Mouse (Mus musculus) heart, embryonic 13.5 days (tissue): ENCODE measurements at regions not wholly inside any gene's neighbourhood (a gene's known extent, or its start where the extent isn't known, plus 50 kb on each side); places are given as distances from the start of the nearest gene placed in this dataset.

Experiments used
- ATAC-seq: fragments of 200-750 bp; cut with Nextera tagmentation; 2 replicates; pipeline ENCODE4 v1.8.0; 2017; ENCODE audit warnings: moderate TSS enrichment; ENCODE audit not compliant: insufficient number of reproducible peaks, low FRiP score, low TSS enrichment; ENCODE audit errors: extremely low read depth
- H3K27ac ChIP-seq: fragments of 300-500 bp; sonication (generic); replicated peaks from 2 replicates; pipeline ENCODE4 v1.5.1; 2015; ENCODE audit warnings: moderate library complexity, mild to moderate bottlenecking, inconsistent platforms
- H3K27me3 ChIP-seq: fragments of 300-500 bp; sonication (generic); replicated peaks from 2 replicates; pipeline ENCODE4 v1.6.1; 2015; ENCODE audit warnings: mild to moderate bottlenecking, inconsistent platforms
- H3K36me3 ChIP-seq: fragments of 300-500 bp; sonication (generic); 2 replicates; pipeline ENCODE4 v1.6.1; 2015; ENCODE audit warnings: mild to moderate bottlenecking, inconsistent platforms
- H3K4me1 ChIP-seq: fragments of 300-500 bp; sonication (generic); 2 replicates; pipeline ENCODE4 v1.6.1; 2015; ENCODE audit warnings: inconsistent platforms
- H3K4me2 ChIP-seq: fragments of 300-500 bp; sonication (generic); 2 replicates; pipeline ENCODE4 v1.6.1; 2015; ENCODE audit warnings: inconsistent platforms, mild to moderate bottlenecking, moderate library complexity
- H3K4me3 ChIP-seq: fragments of 300-500 bp; sonication (generic); 2 replicates; pipeline ENCODE4 v1.5.1; 2015; ENCODE audit warnings: moderate library complexity, mild to moderate bottlenecking, inconsistent platforms
- H3K9ac ChIP-seq: fragments of 300-500 bp; sonication (generic); 2 replicates; pipeline ENCODE4 v1.6.1; 2015; ENCODE audit warnings: inconsistent platforms, mild to moderate bottlenecking, moderate library complexity
- H3K9me3 ChIP-seq: fragments of 300-500 bp; sonication (generic); 2 replicates; pipeline ENCODE4 v1.6.1; 2016; ENCODE audit warnings: inconsistent platforms
- WGBS: fragments of 180-500 bp; shearing (Covaris S2); methylation state at CpG from one replicate; pipeline ENCODE4 v1.1.7; 2015; ENCODE audit warnings: mixed read lengths; 5-methylcytosine and 5-hydroxymethylcytosine counted together

- ATAC-seq = no peak
- Histone ChIP-seq H3K4me1 (no peaks in the 10 kb centered on the region), H3K4me3 (no peak overlapping the region), H3K27me3 (no peaks in the 10 kb centered on the region), H3K36me3 (no peaks in the 10 kb centered on the region), H3K4me2 (no peak overlapping the region), H3K27ac (no peak overlapping the region), H3K9ac (no peak overlapping the region), H3K9me3 (peaks cover 7% of the 10 kb centered on the region; the same call in 1 of the 2 replicates)
- 72% methylated on average over 9 of the region's 9 CpGs for WGBS
These were observed 153.5 kb upstream of the Gas1 start for GRCm38 (mm10) chr13:60330475-60331258.

- no peaks in the 10 kb centered on the region for H3K9me3 ChIP-seq
- no peak overlapping the region for H3K4me3 ChIP-seq
- H3K36me3 ChIP-seq = no peaks in the 10 kb centered on the region
- no peak overlapping the region for H3K27ac ChIP-seq
- ATAC-seq = no peak
- no peak overlapping the region for H3K9ac ChIP-seq
- peaks cover 23% of the 10 kb centered on the region for H3K4me1 ChIP-seq
- WGBS = 44% methylated on average over 1 of the region's 1 CpGs
- H3K27me3 ChIP-seq = no peaks in the 10 kb centered on the region
- H3K4me2 ChIP-seq = no peak overlapping the region
These were observed 159.0 kb upstream of the Gas1 start for GRCm38 (mm10) chr13:60336196-60336595.

- H3K36me3 ChIP-seq = no peaks in the 10 kb centered on the region
- H3K27me3 ChIP-seq = no peaks in the 10 kb centered on the region
- H3K9me3 ChIP-seq = no peaks in the 10 kb centered on the region
- no peak overlapping the region for H3K4me2 ChIP-seq
- H3K4me3 ChIP-seq = no peak overlapping the region
- H3K4me1 ChIP-seq = peaks cover 23% of the 10 kb centered on the region
- WGBS = 29% methylated on average over 2 of the region's 2 CpGs
- H3K9ac ChIP-seq = no peak overlapping the region
- no peak overlapping the region; the same call in 1 of the 2 replicates for H3K27ac ChIP-seq
- no peak for ATAC-seq
These were observed 160.2 kb upstream of the Gas1 start for GRCm38 (mm10) chr13:60337383-60337782.

- Histone ChIP-seq H3K9ac (no peak overlapping the region), H3K9me3 (no peaks in the 10 kb centered on the region), H3K4me3 (no peak overlapping the region), H3K4me1 (peaks cover 23% of the 10 kb centered on the region), H3K36me3 (no peaks in the 10 kb centered on the region), H3K27me3 (no peaks in the 10 kb centered on the region), H3K4me2 (no peak overlapping the region), H3K27ac (no peak overlapping the region)
- ATAC-seq = no peak
- 72% methylated on average over 8 of the region's 8 CpGs for WGBS
These were observed 160.9 kb upstream of the Gas1 start for GRCm38 (mm10) chr13:60338107-60338506.

GRCm38 (mm10) chr13:60340068-60340467 lies 162.9 kb upstream of the Gas1 start:
- H3K4me2 ChIP-seq = no peak overlapping the region
- H3K4me3 ChIP-seq = no peak overlapping the region
- no peak overlapping the region for H3K27ac ChIP-seq
- WGBS = 76% methylated on average over 2 of the region's 2 CpGs
- H3K27me3 ChIP-seq = no peaks in the 10 kb centered on the region
- H3K9ac ChIP-seq = no peak overlapping the region
- H3K9me3 ChIP-seq = no peaks in the 10 kb centered on the region
- no peak for ATAC-seq
- peaks cover 23% of the 10 kb centered on the region for H3K4me1 ChIP-seq
- no peaks in the 10 kb centered on the region for H3K36me3 ChIP-seq

GRCm38 (mm10) chr13:60347881-60348280 lies 170.7 kb upstream of the Gas1 start:
- no peaks in the 10 kb centered on the region for H3K9me3 ChIP-seq
- H3K4me3 ChIP-seq = no peak overlapping the region
- H3K36me3 ChIP-seq = no peaks in the 10 kb centered on the region
- no peak overlapping the region for H3K9ac ChIP-seq
- 53% methylated on average over 7 of the region's 7 CpGs for WGBS
- H3K27ac ChIP-seq = no peak overlapping the region
- no peak overlapping the region for H3K4me2 ChIP-seq
- no peak for ATAC-seq
- H3K4me1 ChIP-seq = 0 out of 2 replicates have a peak, but pooled peaks cover 6% of the 10 kb centered on the region
- H3K27me3 ChIP-seq = no peaks in the 10 kb centered on the region

- WGBS = 76% methylated on average over 2 of the region's 2 CpGs
- Histone ChIP-seq H3K4me1 (0 out of 2 replicates have a peak, but pooled peaks cover 6% of the 10 kb centered on the region), H3K36me3 (no peaks in the 10 kb centered on the region), H3K27ac (no peak overlapping the region), H3K9ac (no peak overlapping the region), H3K27me3 (no peaks in the 10 kb centered on the region), H3K4me3 (no peak overlapping the region), H3K9me3 (no peaks in the 10 kb centered on the region), H3K4me2 (no peak overlapping the region)
- no peak for ATAC-seq
These were observed 171.3 kb upstream of the Gas1 start for GRCm38 (mm10) chr13:60348438-60348837.

- no peak overlapping the region for H3K4me2 ChIP-seq
- no peak overlapping the region for H3K27ac ChIP-seq
- no peak for ATAC-seq
- no peaks in the 10 kb centered on the region for H3K36me3 ChIP-seq
- H3K9me3 ChIP-seq = no peaks in the 10 kb centered on the region
- H3K9ac ChIP-seq = no peak overlapping the region
- WGBS = 67% methylated on average over 6 of the region's 6 CpGs
- no peak overlapping the region for H3K4me3 ChIP-seq
- no peaks in the 10 kb centered on the region for H3K27me3 ChIP-seq
- H3K4me1 ChIP-seq = peaks cover 8% of the 10 kb centered on the region
These were observed 178.7 kb upstream of the Gas1 start for GRCm38 (mm10) chr13:60355707-60356490.

GRCm38 (mm10) chr13:60358408-60359060 lies 181.4 kb upstream of the Gas1 start:
- Histone ChIP-seq H3K36me3 (no peaks in the 10 kb centered on the region), H3K4me3 (no peak overlapping the region), H3K9ac (no peak overlapping the region), H3K9me3 (no peaks in the 10 kb centered on the region), H3K27ac (no peak overlapping the region), H3K4me1 (peaks cover 8% of the 10 kb centered on the region), H3K4me2 (no peak overlapping the region), H3K27me3 (no peaks in the 10 kb centered on the region)
- no peak for ATAC-seq
- WGBS = 69% methylated on average over 7 of the region's 7 CpGs

GRCm38 (mm10) chr13:60364778-60365672 lies 187.9 kb upstream of the Gas1 start:
- Histone ChIP-seq H3K9ac (no peak overlapping the region), H3K4me2 (no peak overlapping the region), H3K4me1 (peaks cover 7% of the 10 kb centered on the region; the same call in 1 of the 2 replicates), H3K4me3 (no peak overlapping the region), H3K9me3 (no peaks in the 10 kb centered on the region), H3K27ac (0 out of 2 replicates have a peak overlapping the region, but pooled peaks have one; percentile 9), H3K27me3 (no peaks in the 10 kb centered on the region), H3K36me3 (no peaks in the 10 kb centered on the region)
- 63% methylated on average over 13 of the region's 13 CpGs for WGBS
- no peak for ATAC-seq
